Mouse (Mus musculus) G1E (cell line): ENCODE results near the gene Rrp9.

Experiments used
- CTCF ChIP-seq: IDR thresholded peaks from 2 replicates; pipeline ENCODE4 v1.5.1; 2012; ENCODE audit warnings: low read depth, low read length, inconsistent platforms, mixed read lengths
- GATA1 ChIP-seq: IDR thresholded peaks from 2 replicates; pipeline ENCODE4 v1.6.1; 2012; ENCODE audit warnings: borderline replicate concordance, low read length, inconsistent platforms, mixed read lengths
- POLR2AphosphoS5 ChIP-seq: IDR thresholded peaks from 2 replicates; pipeline ENCODE4 v1.6.1; 2012; ENCODE audit warnings: low read depth, low read length, inconsistent platforms; ENCODE audit not compliant: insufficient replicate concordance

- TF ChIP-seq CTCF (no peak), GATA1 (no peak), POLR2AphosphoS5 (no peak)
Observed at GRCm38 (mm10) chr9:106475663-106476001, at the start of gene Rrp9.
